Mouse (Mus musculus) myocyte (in vitro differentiated cells): ENCODE data around the gene Zhx3.

Experiments used
- CEBPB ChIP-seq: IDR thresholded peaks from 2 replicates; pipeline ENCODE4 v1.6.1; 2011; ENCODE audit warnings: mild to moderate bottlenecking, moderate library complexity; ENCODE audit not compliant: poor library complexity, insufficient read depth, severe bottlenecking
- E2F4 ChIP-seq: IDR thresholded peaks from one replicate; pipeline ENCODE4 v1.6.1; 2011; ENCODE audit warnings: mild to moderate bottlenecking, control low read depth, moderate library complexity; ENCODE audit not compliant: insufficient read depth
- MAX ChIP-seq: IDR thresholded peaks from one replicate; pipeline ENCODE4 v1.6.1; 2011; ENCODE audit warnings: low read depth, mild to moderate bottlenecking, control low read depth
- TCF12 ChIP-seq: IDR thresholded peaks from one replicate; pipeline ENCODE4 v1.6.1; 2011; ENCODE audit warnings: mild to moderate bottlenecking, control low read depth; ENCODE audit not compliant: poor library complexity, insufficient read depth, severe bottlenecking
- USF1 ChIP-seq: IDR thresholded peaks from one replicate; pipeline ENCODE4 v1.6.1; 2011; ENCODE audit warnings: low read depth, mild to moderate bottlenecking, control low read depth, moderate library complexity

DNA sequence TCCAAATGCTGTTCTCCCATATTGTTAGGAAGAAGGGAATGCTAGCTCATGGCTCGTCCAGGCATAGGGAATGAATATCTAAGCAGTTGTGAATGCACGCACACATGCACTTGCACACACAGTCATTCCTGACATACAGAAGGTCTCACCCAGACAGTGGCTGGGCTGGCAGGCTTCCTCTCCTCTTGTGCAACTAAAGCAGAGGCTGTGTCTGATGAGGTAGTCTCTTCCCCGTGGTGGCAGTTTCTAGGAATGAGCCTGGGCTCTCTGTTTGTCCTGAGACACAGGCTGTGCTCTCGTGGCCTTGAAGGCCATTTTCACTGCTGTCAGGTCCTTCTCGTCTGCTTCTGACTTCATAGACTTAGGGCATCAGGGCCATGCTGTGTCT, 128.0 kb downstream of the Zhx3 start:
- TF ChIP-seq CEBPB (no peak), E2F4 (no peak), MAX (no peak), USF1 (no peak), TCF12 (no peak)
